ENCODE assay signal across 21 mouse cellular contexts in genomic region chr12:85695787-85696186, GRCm38 (mm10). TPM values are rescaled to one million over a fixed set of nuclear protein-coding genes. Genes with fewer than 3 reads are reported as not detected.
DNase-seq lines count a peak whose midpoint lies in the region; ATAC-seq lines count a peak whose summit lies in the region.
"Had no signal": no experiment of that assay in that cellular context is flagged by ENCODE, and none has a peak within 500 bp of the region (broad histone marks: within the 10 kb centered on the region; RNA-seq: fewer than 3 reads in every experiment).

No protein-coding gene starts in this region.

- peaks cover 7% of the 10 kb centered on the region; the same call in 1 of the 2 replicates for H3K4me1 ChIP-seq in intestine, embryonic 16.5 days (ENCODE audit: control insufficient read depth, insufficient read depth, low read length)
- H3K4me1 ChIP-seq: embryonic facial prominence, embryonic 10.5 days; embryonic facial prominence, embryonic 12.5 days; forebrain, embryonic 13.5 days; forebrain, embryonic 15.5 days had no signal

- WGBS in intestine, embryonic 16.5 days: 57% methylated on average over 2 of the region's 2 CpGs
- 35% methylated on average over 2 of the region's 2 CpGs for WGBS in large intestine, adult 2 months

- H3K27me3 ChIP-seq in intestine, embryonic 16.5 days (replicated peaks; ENCODE audit: control insufficient read depth, insufficient read depth, low read length): no peaks in the 10 kb centered on the region
- H3K27me3 ChIP-seq: embryonic facial prominence, embryonic 12.5 days; forebrain, embryonic 13.5 days; forebrain, embryonic 15.5 days had no signal

- H3K4me2 ChIP-seq in intestine, embryonic 16.5 days (ENCODE audit: low read depth, low read length): no peak overlapping the region
- H3K4me2 ChIP-seq: embryonic facial prominence, embryonic 12.5 days; forebrain, embryonic 13.5 days; forebrain, embryonic 15.5 days had no signal

- ATAC-seq in intestine, embryonic 16.5 days: peak; percentile 89
- ATAC-seq: forebrain, embryonic 13.5 days; forebrain, embryonic 15.5 days; forebrain, postnatal 0 days had no signal

- H3K36me3 ChIP-seq in intestine, embryonic 16.5 days (ENCODE audit: control insufficient read depth, insufficient read depth, low read length): no peaks in the 10 kb centered on the region
- H3K36me3 ChIP-seq: embryonic facial prominence, embryonic 10.5 days; embryonic facial prominence, embryonic 12.5 days; forebrain, embryonic 15.5 days had no signal

- H3K9ac ChIP-seq in intestine, embryonic 16.5 days (ENCODE audit: low read depth, low read length): no peak overlapping the region
- H3K9ac ChIP-seq: embryonic facial prominence, embryonic 12.5 days; forebrain, embryonic 13.5 days; forebrain, embryonic 15.5 days; forebrain, postnatal 0 days had no signal

- peak; percentile 16 for DNase-seq in layer of hippocampus, adult 9-11 months
- DNase-seq in layer of hippocampus, postnatal 25 days (ENCODE audit: extremely low spot score in 1 of 2, low spot score in 1 of 2): no peak
- DNase-seq in large intestine, adult 2 months (ENCODE audit: low read depth, low spot score): peak; percentile 10
- no peak for DNase-seq in kidney, adult 11 months
- DNase-seq in urinary bladder, postnatal 10 days (ENCODE audit: low spot score): no peak
- DNase-seq: adrenal gland, adult 2 months; adrenal gland, postnatal 10 days; adrenal gland, postnatal 25 days; B cell, adult 2 months; cerebellum, adult 11 months; cerebellum, adult 18-20 months; cerebellum, adult 8-10 months; cerebellum, adult 9-11 months; cerebellum, postnatal 14 days; forebrain, postnatal 0 days had no signal

- H3K4me3 ChIP-seq in intestine, embryonic 16.5 days (ENCODE audit: low read length): no peak overlapping the region
- H3K4me3 ChIP-seq: embryonic facial prominence, embryonic 10.5 days; embryonic facial prominence, embryonic 12.5 days; forebrain, embryonic 13.5 days; forebrain, embryonic 15.5 days had no signal

- H3K9me3 ChIP-seq in intestine, embryonic 16.5 days (ENCODE audit: control insufficient read depth, low read length): no peaks in the 10 kb centered on the region
- H3K9me3 ChIP-seq: embryonic facial prominence, embryonic 10.5 days; embryonic facial prominence, embryonic 12.5 days; forebrain, embryonic 13.5 days; forebrain, embryonic 15.5 days had no signal

- peak overlapping the region; percentile 57 for H3K27ac ChIP-seq in intestine, embryonic 16.5 days (ENCODE audit: low read length)
- H3K27ac ChIP-seq: embryonic facial prominence, embryonic 10.5 days; embryonic facial prominence, embryonic 12.5 days; forebrain, embryonic 13.5 days; forebrain, embryonic 15.5 days had no signal

RNA-seq across cellular contexts. Expression of gene Batf, which starts 9.3 kb away (rescaled TPM):
- under 1 TPM; 0.30 to 0.40 TPM for total RNA-seq in layer of hippocampus, postnatal 25 days (2021)
- 3.5 and 3.6 TPM in 2 replicates for polyA plus RNA-seq in intestine, embryonic 16.5 days (2015; fragmentation: Nextera tagmentation; extraction: Ambion mirVana)
- polyA plus RNA-seq in large intestine, adult 2 months (2012; rRNA removed): 4.2 and 5.5 TPM in 2 replicates
- total RNA-seq: adrenal gland, postnatal 25 days; forebrain, postnatal 0 days had no signal

RNA-seq across cellular contexts. Expression of gene Flvcr2, which starts 50.6 kb away (rescaled TPM):
- total RNA-seq in layer of hippocampus, postnatal 25 days (2021): 1 to 10 TPM; 2.5 to 3.0 TPM
- 3.8 and 5.5 TPM in 2 replicates for polyA plus RNA-seq in intestine, embryonic 16.5 days (2015; fragmentation: Nextera tagmentation; extraction: Ambion mirVana)
- polyA plus RNA-seq in large intestine, adult 2 months (2012; rRNA removed): 2.5 and 5.2 TPM in 2 replicates
- total RNA-seq: MEL had no signal

Comparison
In these comparisons a context has a peak if more than half of its experiments do, and no peak if none do; other contexts are left out.
1. DNase-seq: peak in layer of hippocampus, adult 9-11 months (single experiment) and large intestine, adult 2 months (single experiment); none in layer of hippocampus, postnatal 25 days (0 of 2), kidney, adult 11 months (single experiment) and urinary bladder, postnatal 10 days (single experiment).